Mouse (Mus musculus) WW6 (cell line): ENCODE data around the gene Plekhh2.

Experiments used
- DNase-seq: peaks from one replicate; pipeline ENCODE4 v3.0.0-alpha.2; 2013; ENCODE audit warnings: low read depth, low spot score

The Plekhh2 gene

GRCm38 (mm10) chr17:84573305-84573704, 61.6 kb downstream of the Plekhh2 start:
- DNase-seq: no peak

- no peak for DNase-seq
Measured at GRCm38 (mm10) chr17:84573940-84574339, 62.2 kb downstream of the Plekhh2 start.

- no peak for DNase-seq
Measured at GRCm38 (mm10) chr17:84575108-84575507, 63.4 kb downstream of the Plekhh2 start.

GRCm38 (mm10) chr17:84576621-84577293, 65.1 kb downstream of the Plekhh2 start:
- DNase-seq: no peak

GRCm38 (mm10) chr17:84579249-84579648, 67.6 kb downstream of the Plekhh2 start:
- no peak for DNase-seq

GRCm38 (mm10) chr17:84579817-84580216, 68.1 kb downstream of the Plekhh2 start:
- DNase-seq: no peak

GRCm38 (mm10) chr17:84580821-84581220, 69.1 kb downstream of the Plekhh2 start:
- no peak for DNase-seq

GRCm38 (mm10) chr17:84581740-84582414, 70.2 kb downstream of the Plekhh2 start:
- DNase-seq: no peak

- DNase-seq: no peak
Measured at GRCm38 (mm10) chr17:84584107-84584506, 72.4 kb downstream of the Plekhh2 start.

GRCm38 (mm10) chr17:84585104-84585503, 73.4 kb downstream of the Plekhh2 start:
- DNase-seq: no peak

GRCm38 (mm10) chr17:84590065-84590464, 78.4 kb downstream of the Plekhh2 start:
- DNase-seq: no peak

- no peak for DNase-seq
Measured at GRCm38 (mm10) chr17:84591431-84592150, 79.9 kb downstream of the Plekhh2 start.

GRCm38 (mm10) chr17:84596015-84596441, 84.3 kb downstream of the Plekhh2 start:
- DNase-seq: no peak

- DNase-seq: no peak
Measured at GRCm38 (mm10) chr17:84596501-84596900, 84.8 kb downstream of the Plekhh2 start.

GRCm38 (mm10) chr17:84597859-84598258, 86.2 kb downstream of the Plekhh2 start:
- no peak for DNase-seq

GRCm38 (mm10) chr17:84598928-84599327, 87.2 kb downstream of the Plekhh2 start:
- no peak for DNase-seq

GRCm38 (mm10) chr17:84600051-84600983, 88.6 kb downstream of the Plekhh2 start:
- no peak for DNase-seq

GRCm38 (mm10) chr17:84601805-84602204, 90.1 kb downstream of the Plekhh2 start:
- DNase-seq: no peak

GRCm38 (mm10) chr17:84603202-84603627, 91.5 kb downstream of the Plekhh2 start:
- DNase-seq: no peak

- DNase-seq: no peak
Measured at GRCm38 (mm10) chr17:84603709-84604420, 92.2 kb downstream of the Plekhh2 start.

GRCm38 (mm10) chr17:84606976-84607375, 95.3 kb downstream of the Plekhh2 start:
- no peak for DNase-seq
